Mouse (Mus musculus): ENCODE results near the gene Elavl3.
"Not testable (repeated sequence)": the region's sequence is repeated elsewhere in the genome, so short reads cannot be mapped to it uniquely, and the experiment has no call there.

Elavl3 gene

GRCm38 (mm10) chr9:22051958-22052254 lies at the start of gene Elavl3:
Gene Elavl3, minus strand, starts transcription at chr9:22052023.
- no peak for DNase-seq

- DNase-seq = no peak
Measured at GRCm38 (mm10) chr9:22099922-22100321, 48.1 kb upstream of the Elavl3 start.

GRCm38 (mm10) chr9:22098993-22099696 lies 47.3 kb upstream of the Elavl3 start, which contains the start of gene Cnn1:
Gene Cnn1, plus strand, starts transcription at chr9:22099216.
- DNase-seq = no peak

GRCm38 (mm10) chr9:22095854-22096307 lies 44.1 kb upstream of the Elavl3 start:
- peak; percentile 91 for DNase-seq

GRCm38 (mm10) chr9:22092746-22093145 lies 40.9 kb upstream of the Elavl3 start:
- no peak for DNase-seq

GRCm38 (mm10) chr9:22089986-22090385 lies 38.2 kb upstream of the Elavl3 start:
- no peak for DNase-seq

GRCm38 (mm10) chr9:22089281-22089680 lies 37.5 kb upstream of the Elavl3 start:
- no peak for DNase-seq

- DNase-seq = no peak
Measured at GRCm38 (mm10) chr9:22087034-22087618, 35.3 kb upstream of the Elavl3 start.

- DNase-seq = no peak
Measured at GRCm38 (mm10) chr9:22086012-22086411, 34.2 kb upstream of the Elavl3 start.

GRCm38 (mm10) chr9:22085022-22085834 lies 33.4 kb upstream of the Elavl3 start, which contains the start of gene Ecsit:
Gene Ecsit, minus strand, starts transcription at chr9:22085438.
- DNase-seq = peak; percentile 92

- DNase-seq = no peak
Measured at GRCm38 (mm10) chr9:22084667-22085021, 32.8 kb upstream of the Elavl3 start.

- no peak for DNase-seq
Measured at GRCm38 (mm10) chr9:22076223-22076622, 24.4 kb upstream of the Elavl3 start.

- DNase-seq = not testable (repeated sequence)
Measured at GRCm38 (mm10) chr9:22075778-22076177, 24.0 kb upstream of the Elavl3 start.

GRCm38 (mm10) chr9:22072276-22072675 lies 20.5 kb upstream of the Elavl3 start:
- no peak for DNase-seq

- peak; percentile 98 for DNase-seq
Measured at GRCm38 (mm10) chr9:22070791-22071573, 19.2 kb upstream of the Elavl3 start, which contains the start of the genes Gm49318 and Zfp653. Gene Gm49318, minus strand, starts transcription at chr9:22071259. Gene Zfp653, minus strand, starts transcription at chr9:22071376.

- no peak for DNase-seq
Measured at GRCm38 (mm10) chr9:22069881-22070553, 18.2 kb upstream of the Elavl3 start.

GRCm38 (mm10) chr9:22067195-22067594 lies 15.4 kb upstream of the Elavl3 start:
- DNase-seq = no peak

GRCm38 (mm10) chr9:22066433-22066832 lies 14.6 kb upstream of the Elavl3 start:
- DNase-seq = peak; percentile 76

- DNase-seq = no peak
Measured at GRCm38 (mm10) chr9:22065642-22066041, 13.8 kb upstream of the Elavl3 start.

GRCm38 (mm10) chr9:22064341-22064740 lies 12.5 kb upstream of the Elavl3 start:
- no peak for DNase-seq

- DNase-seq = no peak
Measured at GRCm38 (mm10) chr9:22061339-22061738, 9.5 kb upstream of the Elavl3 start.

- no peak for DNase-seq
Measured at GRCm38 (mm10) chr9:22058011-22058424, 6.2 kb upstream of the Elavl3 start.
